Mouse (Mus musculus): ENCODE results near the gene Slc4a5.
A peak's percentile ranks its signal among the peaks of the same experiment; 100 is the strongest.

Gene Slc4a5

GRCm38 (mm10) chr6:83219814-83220213 lies at the start of gene Slc4a5:
Gene Slc4a5, plus strand, starts transcription at chr6:83219828.
- no peak for DNase-seq

DNA sequence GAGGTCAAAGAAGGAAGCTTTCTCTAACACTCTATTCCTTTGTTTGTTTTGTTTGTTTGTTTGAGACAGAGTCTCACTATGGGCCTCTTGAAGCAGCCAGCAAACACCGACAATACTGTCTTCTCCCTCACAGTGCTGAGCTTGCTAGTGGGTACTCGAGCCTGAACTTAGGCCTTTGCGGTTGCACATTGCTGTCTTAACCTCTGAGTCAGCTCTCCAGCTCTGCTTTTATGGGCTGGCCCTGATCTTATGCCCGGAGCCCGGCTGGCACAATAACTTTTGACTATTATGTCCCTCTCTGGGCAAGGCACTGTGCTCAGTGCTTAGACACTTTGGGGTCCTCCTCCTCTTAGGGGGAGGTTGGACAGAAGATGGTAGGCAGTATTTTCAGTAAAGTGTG lies 49.8 kb upstream of the Slc4a5 start:
- DNase-seq, result peak; percentile 29

- DNase-seq, result no peak
These were observed 48.6 kb upstream of the Slc4a5 start for GRCm38 (mm10) chr6:83171063-83171462.

GRCm38 (mm10) chr6:83172240-83172920 lies 47.2 kb upstream of the Slc4a5 start:
- no peak for DNase-seq

GRCm38 (mm10) chr6:83175996-83176395 lies 43.6 kb upstream of the Slc4a5 start:
- DNase-seq, result no peak

- DNase-seq, result peak; percentile 17
These were observed 40.1 kb upstream of the Slc4a5 start for GRCm38 (mm10) chr6:83179390-83180117.

GRCm38 (mm10) chr6:83180605-83181004 lies 39.0 kb upstream of the Slc4a5 start:
- DNase-seq, result no peak

DNA sequence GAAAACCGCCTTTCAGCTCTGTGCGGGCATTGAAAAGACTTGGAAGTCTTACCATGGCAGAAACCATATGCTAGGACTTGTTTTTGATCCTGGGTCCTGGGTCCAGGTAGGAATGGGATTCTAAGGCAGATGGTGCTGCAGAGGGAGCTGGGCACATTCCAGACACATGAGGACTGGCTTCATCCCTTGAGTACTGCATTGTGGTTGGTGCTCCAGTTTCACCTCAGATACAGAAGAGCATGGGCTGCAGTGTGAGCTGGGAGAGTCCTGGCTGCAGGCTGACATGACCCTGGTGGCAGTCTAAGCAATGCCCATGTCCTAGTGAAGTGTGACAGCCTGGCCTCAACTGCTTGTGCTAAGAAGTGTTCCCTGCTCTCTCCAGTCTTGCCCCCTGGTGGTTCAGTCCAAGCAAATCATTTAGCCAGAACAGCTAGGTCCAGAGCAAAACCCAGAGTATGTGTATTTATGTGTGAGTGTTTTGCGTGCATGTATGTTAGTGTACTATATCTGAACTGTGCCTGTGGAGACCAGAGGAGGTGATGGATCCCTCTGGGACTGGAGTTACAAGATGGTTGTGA lies 34.7 kb upstream of the Slc4a5 start:
- DNase-seq, result peak; percentile 15

GRCm38 (mm10) chr6:83185895-83186861 lies 33.5 kb upstream of the Slc4a5 start:
- DNase-seq, result peak; percentile 69

- no peak for DNase-seq
These were observed 32.7 kb upstream of the Slc4a5 start for GRCm38 (mm10) chr6:83186946-83187345.

DNA sequence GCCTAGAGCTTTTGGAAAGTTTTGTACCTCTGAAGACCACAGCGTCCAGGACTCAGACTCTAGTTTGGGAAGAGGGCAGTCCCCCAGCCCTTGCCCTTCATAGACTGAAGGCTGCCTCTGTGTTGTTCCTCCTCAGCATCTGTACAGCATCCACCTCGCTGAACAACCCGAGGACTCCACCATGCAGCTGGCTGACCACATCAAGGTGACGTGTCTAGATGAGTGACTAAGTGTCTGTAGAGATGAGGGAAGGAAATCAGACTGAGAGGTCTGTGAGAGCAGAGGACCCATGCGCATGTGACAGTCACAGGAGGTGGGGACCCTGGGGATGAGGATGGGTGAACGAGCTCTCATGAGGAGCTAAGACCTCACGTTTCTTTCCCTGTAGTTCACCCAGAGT lies 26.1 kb upstream of the Slc4a5 start:
- no peak for DNase-seq

GRCm38 (mm10) chr6:83197345-83198004 lies 22.2 kb upstream of the Slc4a5 start:
- peak; percentile 24 for DNase-seq

GRCm38 (mm10) chr6:83203320-83203719 lies 16.3 kb upstream of the Slc4a5 start:
- DNase-seq, result no peak

DNA sequence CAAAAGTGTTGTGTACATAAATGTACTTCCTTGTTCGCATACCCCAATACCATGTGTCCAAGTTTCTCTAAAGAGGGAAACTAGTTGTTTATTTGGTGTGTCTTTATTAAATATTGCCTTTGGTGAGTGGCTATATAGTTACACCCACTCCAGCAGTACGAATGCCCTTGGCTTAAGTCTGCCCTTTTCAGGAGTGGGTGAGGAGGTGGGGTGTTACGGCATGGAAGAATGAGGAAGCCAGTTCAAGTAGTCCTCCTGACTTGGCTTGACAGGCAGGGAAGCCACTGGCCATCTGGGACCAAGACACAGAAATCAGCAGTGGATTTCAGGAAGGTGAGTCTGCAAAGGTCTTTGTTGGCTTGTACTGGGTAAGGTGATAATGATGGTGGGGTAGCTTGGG lies 13.8 kb upstream of the Slc4a5 start:
- DNase-seq, result peak; percentile 65

DNA sequence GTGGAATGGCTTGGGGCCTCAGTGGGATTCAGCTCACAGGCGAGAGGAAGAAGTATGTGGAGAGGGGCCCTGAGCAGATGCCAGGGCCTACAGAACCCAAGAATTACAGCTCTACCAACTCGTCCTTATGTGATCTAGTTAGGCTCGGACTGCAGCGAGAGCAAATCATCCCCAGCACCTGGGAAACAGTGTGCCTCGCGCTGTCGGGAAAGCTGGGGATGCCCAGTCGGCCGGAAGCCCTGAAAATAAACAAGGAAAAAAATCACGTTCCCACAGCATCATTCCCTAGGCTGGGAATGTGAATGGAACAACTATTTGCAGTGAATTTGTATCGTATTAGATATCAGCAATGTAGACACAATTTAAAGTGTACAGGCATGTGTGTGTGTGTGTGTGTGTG lies 13.3 kb upstream of the Slc4a5 start:
- peak; percentile 27 for DNase-seq

- no peak for DNase-seq
These were observed 12.1 kb upstream of the Slc4a5 start for GRCm38 (mm10) chr6:83207361-83208049.

DNA sequence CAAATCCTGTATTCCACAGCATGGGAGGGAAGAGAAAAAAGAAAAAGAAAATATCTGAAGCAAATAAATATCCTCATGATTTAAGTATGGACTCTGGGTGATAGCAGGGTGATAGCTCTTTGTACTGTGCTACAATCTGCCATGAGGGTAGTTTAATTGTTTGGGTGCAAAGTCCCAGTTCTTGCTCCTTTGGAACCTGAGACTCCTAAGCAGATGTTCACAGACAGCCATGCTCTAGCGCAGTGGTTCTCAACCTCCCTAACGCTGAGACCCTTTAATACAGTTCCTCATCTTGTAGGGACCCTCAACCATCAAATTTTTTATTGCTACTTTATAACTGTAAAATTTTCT lies 11.6 kb upstream of the Slc4a5 start:
- no peak for DNase-seq

DNA sequence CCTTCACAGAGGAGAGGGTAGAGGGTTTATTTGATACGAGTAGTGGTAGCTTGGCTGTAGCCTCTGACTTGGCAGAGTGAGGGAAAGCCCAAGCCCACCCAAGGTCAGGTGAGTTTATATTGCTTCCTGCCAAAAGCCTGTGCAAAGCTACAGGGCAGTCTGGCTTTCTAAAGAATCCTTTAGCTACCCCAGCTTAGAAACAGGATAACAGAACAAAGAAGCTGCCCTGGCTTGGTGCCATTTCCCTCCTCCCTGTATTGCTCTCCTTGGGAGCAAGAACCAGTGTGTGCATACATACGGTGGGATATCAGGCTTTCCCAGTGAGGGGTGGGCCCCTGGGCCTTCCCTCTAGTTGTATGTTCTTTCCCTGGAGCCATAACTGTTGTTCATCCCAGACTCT lies 9.1 kb upstream of the Slc4a5 start:
- no peak for DNase-seq

- DNase-seq, result no peak
These were observed 8.1 kb upstream of the Slc4a5 start for GRCm38 (mm10) chr6:83211526-83211925.

GRCm38 (mm10) chr6:83215002-83215666 lies 4.5 kb upstream of the Slc4a5 start:
- peak; percentile 65 for DNase-seq

GRCm38 (mm10) chr6:83231486-83231885 lies 11.9 kb downstream of the Slc4a5 start:
- no peak for DNase-seq

Data from lung, postnatal 36 days (tissue).